Mouse (Mus musculus): ENCODE data around the gene Cntnap4.

GRCm38 (mm10) chr8:112569471-112570141 lies at the start of gene Cntnap4:
- no peak for TF ChIP-seq SMC3 (IDR thresholded peaks at IDR 0.05; ENCODE audit: low read depth, low read length)
- TF ChIP-seq SIN3A (IDR thresholded peaks at IDR 0.05; ENCODE audit: low read length), result no peak
- no peak for TF ChIP-seq CTCF (IDR thresholded peaks at IDR 0.05 in 2 of 3, conservative IDR thresholded peaks at IDR 0.05 in 1 of 3; ENCODE audit: control insufficient read depth in 1 of 3, insufficient read depth in 1 of 3, low read depth in 2 of 3, low read length in 3 of 3, poor library complexity in 1 of 3, severe bottlenecking in 1 of 3)
- no peak for TF ChIP-seq RCOR1 (IDR thresholded peaks at IDR 0.05; ENCODE audit: low read depth, low read length)
- no peak for TF ChIP-seq NRF1 (IDR thresholded peaks at IDR 0.05; ENCODE audit: insufficient read depth, low read depth, low read length, poor library complexity, severe bottlenecking)
- no peak for TF ChIP-seq ZMIZ1 (IDR thresholded peaks at IDR 0.05; ENCODE audit: low read depth, low read length)
- no peak for TF ChIP-seq ZNF384 (IDR thresholded peaks at IDR 0.05; ENCODE audit: low read depth, low read length)
- TF ChIP-seq TBP (IDR thresholded peaks at IDR 0.05; ENCODE audit: low read depth, low read length), result no peak
- no peak for TF ChIP-seq EP300 (IDR thresholded peaks at IDR 0.05; ENCODE audit: low read depth in 1 of 2, low read length in 2 of 2)
- TF ChIP-seq KAT2A (conservative IDR thresholded peaks at IDR 0.05; ENCODE audit: low read depth, low read length), result no peak
- no peak for TF ChIP-seq POLR2A (IDR thresholded peaks at IDR 0.05; ENCODE audit: control insufficient read depth in 1 of 2, insufficient read depth in 1 of 2, low read depth in 1 of 2, low read length in 2 of 2, poor library complexity in 1 of 2)
- TF ChIP-seq GABPA (IDR thresholded peaks at IDR 0.05; ENCODE audit: low read depth, low read length), result no peak
- TF ChIP-seq POLR2AphosphoS5 (IDR thresholded peaks at IDR 0.05; ENCODE audit: borderline replicate concordance, low read depth, low read length), result no peak
- no peak for TF ChIP-seq JUND (IDR thresholded peaks at IDR 0.05; ENCODE audit: low read depth, low read length)
